Mouse (Mus musculus) c-Kit-positive CD71-positive TER-119-negative erythroid progenitor cells, embryonic 14.5 days (primary cell): ENCODE results near the gene Galns.

Experiments
- DNase-seq: peaks from one replicate; pipeline ENCODE4 v3.0.0-alpha.2; 2013; ENCODE audit warnings: low read depth

The Galns gene

DNA sequence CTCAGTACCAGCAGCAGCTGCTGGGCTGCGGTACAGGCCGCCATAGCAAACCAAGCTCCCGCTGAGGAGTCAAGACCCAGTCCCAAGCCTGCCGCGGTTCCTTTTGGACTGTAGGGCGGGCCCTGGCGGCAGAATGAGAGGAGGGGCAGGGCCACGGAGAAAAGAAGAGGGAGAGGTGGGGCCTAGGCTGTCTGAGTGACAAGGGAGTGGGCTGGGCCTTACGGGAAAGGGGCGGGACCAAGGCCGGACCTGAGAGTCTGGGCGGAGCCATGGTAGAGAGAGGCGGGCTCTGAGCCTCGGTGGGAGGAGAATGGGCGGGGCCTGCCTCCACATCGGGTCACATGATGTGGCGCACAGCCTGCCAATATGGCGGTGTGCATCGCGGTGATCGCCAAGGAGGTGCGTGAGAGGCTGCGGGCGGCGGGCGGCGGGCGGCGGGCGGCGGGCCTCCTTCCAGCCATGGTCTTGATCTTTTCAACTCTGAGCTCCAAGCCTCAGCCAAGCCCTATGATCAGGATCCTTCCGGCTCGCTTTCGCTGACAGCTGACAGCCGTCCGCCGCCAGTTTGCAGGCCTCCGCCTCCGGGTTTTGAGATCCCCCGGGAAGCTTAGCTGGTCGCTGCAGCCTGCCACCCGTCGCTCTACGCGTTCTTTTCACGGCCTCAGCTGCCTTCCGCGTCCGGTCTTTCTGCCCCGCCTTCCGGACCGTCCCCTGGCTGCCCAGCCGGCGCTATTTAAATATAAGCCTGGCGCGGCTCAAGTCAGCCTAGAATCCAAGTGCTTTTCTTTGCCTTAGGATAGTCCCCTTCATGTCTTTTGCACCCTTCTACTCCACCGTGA is at the start of gene Galns, which contains the start of gene Trappc2l:
Gene Galns, minus strand, starts transcription at position 169 of the 839 bp plus-strand sequence.
Gene Trappc2l, plus strand, starts transcription at position 346 of the 839 bp plus-strand sequence.
- DNase-seq, result peak; percentile 95

GRCm38 (mm10) chr8:122660022-122660421 is 48.8 kb upstream of the Galns start:
- no peak for DNase-seq

DNA sequence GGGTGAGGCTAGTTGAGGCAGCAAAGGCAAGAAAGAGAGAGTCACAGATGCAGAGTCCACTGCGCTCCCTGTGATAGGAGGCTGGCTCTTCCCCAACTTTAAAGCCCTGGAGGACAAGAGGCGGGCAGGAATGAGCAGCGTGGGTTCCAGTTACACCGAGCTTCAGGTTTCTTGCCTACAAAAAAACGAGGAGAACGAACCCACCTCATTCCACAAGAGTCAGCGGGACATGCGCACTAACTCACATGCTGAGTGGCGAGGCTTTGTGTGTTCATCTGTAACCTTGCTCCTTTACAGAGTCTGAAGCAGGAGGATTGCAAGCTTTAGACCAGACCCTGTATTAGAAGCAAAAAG is 47.5 kb upstream of the Galns start:
- DNase-seq, result no peak

- DNase-seq, result no peak
Observed at GRCm38 (mm10) chr8:122658149-122658806, 47.0 kb upstream of the Galns start.

- no peak for DNase-seq
Observed at GRCm38 (mm10) chr8:122656056-122656999, 45.1 kb upstream of the Galns start.

DNA sequence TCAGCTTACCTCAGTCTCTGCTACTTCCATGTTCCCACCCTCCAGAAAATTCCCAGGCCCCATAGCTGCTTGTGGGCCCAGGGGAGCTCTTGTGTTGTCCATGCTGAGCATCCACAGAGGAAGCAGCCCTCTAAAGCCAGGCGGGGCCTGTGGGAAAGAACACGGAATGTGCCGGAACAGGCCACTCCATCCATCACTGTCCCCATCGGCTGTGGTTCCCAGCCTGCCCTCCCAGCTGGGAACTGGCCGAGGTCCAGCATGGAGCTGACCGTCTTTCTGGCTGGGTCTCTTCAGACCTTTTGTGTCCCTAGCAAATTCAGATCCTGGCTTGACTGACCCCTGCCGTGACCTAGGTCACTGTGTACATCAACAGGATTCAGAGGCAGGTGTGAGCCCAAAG is 43.5 kb upstream of the Galns start:
- DNase-seq, result no peak

DNA sequence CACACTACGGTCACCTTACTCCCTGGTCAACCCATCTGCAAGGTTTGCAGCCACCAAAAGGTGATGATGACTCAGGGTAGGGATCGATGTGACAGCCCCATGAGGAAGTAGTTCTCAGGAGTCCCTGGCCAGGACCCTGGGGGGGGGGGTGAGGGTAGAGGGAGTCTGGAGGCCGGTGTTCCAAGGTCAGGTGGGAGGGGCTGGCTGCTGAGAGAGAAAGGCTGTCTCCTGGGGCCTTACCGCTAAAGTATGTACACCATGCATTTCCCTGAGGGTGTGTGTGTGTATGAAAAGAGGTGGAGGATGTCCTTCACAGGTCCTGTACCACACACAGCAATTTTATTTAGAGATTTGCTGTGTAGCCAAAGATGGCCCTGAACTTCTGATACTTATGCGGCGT is 41.4 kb upstream of the Galns start:
- DNase-seq, result no peak

DNA sequence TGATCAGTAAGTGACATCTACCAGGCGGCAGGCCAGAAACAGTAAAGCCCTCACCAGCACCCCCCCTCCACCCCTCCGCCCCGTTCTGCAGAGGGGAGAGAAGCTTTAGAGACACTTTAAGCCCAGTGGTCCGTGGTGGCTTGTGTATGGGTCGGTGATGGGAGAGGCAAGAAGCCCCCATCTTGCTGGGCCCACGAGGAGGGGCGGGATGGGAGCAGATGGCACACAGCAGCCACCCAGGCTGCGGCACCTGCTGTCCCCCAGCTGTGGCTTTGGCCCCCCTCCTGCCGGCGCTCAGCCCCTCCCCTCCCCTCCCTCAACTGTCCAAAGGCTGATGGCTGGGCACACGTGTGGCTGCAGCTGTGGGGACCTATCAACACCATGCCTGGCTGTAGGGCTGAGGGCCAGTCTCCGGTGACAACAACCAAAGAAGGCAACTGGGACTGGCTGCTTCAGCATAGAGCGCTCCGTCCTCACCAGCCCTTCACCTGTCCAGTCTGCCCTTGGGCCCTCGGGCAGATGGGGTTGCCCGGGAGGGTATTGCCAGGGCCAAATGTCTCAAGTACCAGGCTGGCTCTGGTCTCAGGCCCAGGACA is 40.2 kb upstream of the Galns start:
- DNase-seq, result no peak

DNA sequence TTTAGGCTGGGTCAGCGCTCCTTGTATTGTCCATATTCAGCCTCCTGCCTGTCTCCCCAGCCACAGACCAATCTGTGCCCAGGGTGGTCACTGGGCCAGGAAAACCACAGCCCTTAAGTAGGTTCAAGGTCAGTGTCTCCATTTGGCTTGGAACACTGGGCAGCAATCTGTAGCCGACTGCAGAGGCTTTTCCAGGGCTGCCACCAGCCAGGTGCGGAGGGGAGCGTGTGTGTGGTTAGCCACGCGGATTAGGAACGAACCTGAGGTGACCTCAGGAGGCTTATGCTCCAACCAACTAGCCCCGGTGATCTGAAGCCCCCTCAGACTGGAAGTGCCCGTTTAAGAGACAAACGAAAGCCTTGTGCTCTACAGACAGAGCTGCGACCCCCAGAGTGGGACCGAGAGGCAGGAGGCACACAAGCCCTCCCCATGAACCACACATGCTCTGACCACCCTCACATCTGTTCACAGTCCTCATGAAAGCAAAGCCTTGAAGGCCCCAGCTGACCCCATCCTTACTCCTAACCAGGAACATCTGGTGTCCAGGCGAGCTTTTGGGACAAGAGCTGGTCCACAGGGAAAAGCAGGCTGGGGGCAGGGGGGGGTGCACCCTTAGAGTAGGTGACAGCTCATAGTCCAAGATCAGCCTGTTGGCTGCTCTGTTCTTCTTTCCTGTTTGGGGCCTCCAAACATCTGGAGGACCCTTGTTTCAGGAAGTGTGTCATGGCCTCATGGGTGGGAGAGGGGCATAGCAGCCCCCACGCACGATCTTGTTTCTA is 37.1 kb upstream of the Galns start:
- no peak for DNase-seq

DNA sequence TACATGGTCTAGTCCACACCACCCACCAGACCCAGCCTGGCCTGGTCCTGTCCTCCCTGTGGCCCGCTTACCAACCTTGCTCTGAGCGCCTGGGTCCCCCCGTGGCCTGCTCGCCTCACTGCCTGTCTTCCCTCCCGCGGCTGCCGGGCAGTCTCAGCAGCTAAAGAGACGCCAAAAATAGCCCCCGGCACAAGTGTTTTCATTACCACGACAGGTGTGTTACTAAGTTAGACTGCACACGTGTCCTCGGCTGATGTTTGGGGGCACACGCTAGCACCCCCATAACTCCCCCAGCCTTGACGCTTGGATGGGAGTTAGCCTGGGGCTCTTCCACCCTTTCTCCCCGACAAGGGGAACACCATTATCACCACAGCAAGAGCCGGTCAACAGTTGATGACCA is 35.1 kb upstream of the Galns start:
- no peak for DNase-seq

- no peak for DNase-seq
Observed at GRCm38 (mm10) chr8:122644175-122644954, 33.1 kb upstream of the Galns start.

DNA sequence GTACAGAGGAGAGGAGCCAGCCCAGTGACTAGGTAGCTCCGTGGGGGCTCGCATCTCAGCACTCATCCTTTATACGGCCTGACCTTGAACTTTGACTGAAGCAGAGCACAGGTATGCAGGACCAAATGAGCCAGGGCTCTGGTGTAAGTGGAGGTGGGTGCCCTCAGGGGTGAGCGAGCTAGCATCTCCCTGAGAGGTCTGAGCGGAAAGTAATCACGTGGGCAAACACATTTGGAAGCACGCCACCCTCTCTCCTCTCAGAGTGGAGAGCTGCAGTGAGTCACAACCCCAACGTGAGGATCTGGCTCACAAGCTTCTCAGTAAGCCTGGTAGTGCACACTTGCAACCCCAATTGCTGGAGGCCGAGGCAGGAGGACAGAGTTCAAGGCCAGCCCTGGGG is 30.8 kb upstream of the Galns start:
- no peak for DNase-seq

GRCm38 (mm10) chr8:122641406-122641805 is 30.1 kb upstream of the Galns start:
- no peak for DNase-seq

DNA sequence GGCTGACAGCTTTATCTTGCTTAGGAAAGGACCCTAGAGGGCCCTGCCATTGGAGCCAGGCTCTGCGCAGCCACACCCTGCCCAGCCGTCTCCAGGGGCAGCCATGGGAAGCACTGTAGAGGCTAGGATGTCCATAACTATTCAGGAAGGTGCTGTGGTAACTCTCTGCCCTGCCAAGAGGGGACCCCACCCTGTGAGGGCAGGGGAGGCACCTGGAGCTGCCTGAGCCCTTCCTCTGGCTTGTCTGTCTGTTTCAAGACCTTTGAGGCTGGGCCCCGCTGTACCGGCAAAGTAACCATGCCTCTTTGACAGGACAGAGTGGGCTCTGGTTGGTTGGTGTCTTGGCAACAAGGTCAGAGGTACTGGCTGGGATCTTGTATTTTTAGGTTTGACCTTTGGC is 29.6 kb upstream of the Galns start:
- no peak for DNase-seq

- DNase-seq, result no peak
Observed at GRCm38 (mm10) chr8:122639521-122640248, 28.4 kb upstream of the Galns start.

- DNase-seq, result no peak
Observed at GRCm38 (mm10) chr8:122638601-122639000, 27.3 kb upstream of the Galns start.

DNA sequence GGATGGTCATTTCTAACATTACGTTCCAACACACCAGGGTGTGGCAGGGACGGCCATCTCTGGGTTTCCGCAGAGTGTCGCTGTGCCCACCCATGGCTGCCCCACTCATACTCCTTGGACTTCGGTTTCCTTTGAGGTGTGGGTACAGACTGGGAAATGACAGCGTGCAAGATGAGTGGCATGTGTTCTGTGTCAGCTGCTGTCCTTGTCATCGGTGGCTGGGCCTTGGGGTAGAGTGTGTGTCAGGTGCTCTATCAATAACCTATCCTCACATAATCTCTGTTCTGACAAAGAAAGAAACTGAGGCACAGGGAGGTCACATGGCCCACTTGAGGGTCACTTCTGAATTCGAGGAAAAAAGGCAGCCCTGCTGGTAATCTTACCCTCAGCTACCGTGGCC is 26.0 kb upstream of the Galns start:
- DNase-seq, result no peak

GRCm38 (mm10) chr8:122636803-122637175 is 25.5 kb upstream of the Galns start:
- no peak for DNase-seq

DNA sequence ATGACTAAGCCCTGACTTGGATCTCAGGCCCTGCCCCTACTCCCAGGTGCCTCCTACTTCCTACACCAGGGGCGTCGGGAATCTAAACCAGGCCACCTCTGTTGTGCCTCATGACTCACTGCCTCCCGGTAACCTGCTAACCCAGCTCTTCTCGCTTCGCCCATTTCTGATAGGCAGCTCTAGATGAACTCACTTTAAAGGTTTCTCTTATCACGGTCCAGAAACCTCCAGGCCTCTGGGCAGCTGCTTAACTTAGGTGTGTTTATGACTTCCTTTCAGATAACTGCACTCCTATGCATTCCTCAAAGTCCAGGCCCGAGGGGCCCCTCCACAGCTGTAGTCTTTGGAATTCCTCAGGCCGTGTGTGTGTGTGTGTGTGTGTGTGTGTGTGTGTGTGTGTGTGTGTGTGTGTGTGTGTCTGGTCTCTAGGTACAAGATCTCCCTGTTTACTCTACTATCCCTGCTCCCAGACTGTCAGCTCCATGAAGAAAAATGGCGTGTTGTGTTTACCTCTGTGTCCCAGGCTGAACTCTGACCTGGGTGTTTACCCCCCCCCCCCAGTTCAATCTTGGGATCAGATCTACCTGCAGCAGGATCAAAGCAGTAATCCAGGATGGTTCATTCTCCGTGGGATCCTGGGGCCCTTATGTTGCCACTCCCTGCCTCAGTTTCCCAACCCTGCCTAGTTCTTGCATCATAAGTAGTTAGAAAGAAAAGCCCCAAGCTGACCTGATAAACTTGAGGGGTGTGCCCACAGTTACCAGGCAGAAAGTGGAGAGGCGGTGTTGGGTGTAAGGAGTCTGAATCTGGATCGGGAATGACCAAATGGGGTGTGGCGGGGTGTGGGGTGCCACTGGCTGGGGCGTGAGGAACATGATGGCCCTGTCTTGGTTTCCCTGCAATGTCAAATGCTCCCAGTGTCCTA is 24.9 kb upstream of the Galns start:
- peak; percentile 65 for DNase-seq
